Mouse (Mus musculus) heart, postnatal 0 days (tissue): ENCODE results near the gene Treh. TPM values are rescaled to one million over a fixed set of nuclear protein-coding genes. Genes with fewer than 3 reads are reported as not detected.

Experiments used
- ATAC-seq: fragments of 200-750 bp; cut with Nextera tagmentation; 2 replicates; pipeline ENCODE4 v1.8.0; 2017; ENCODE audit warnings: low read depth, moderate number of reproducible peaks, moderate library complexity; ENCODE audit not compliant: insufficient read depth
- DNase-seq: peaks from one replicate; pipeline ENCODE4 v3.0.0-alpha.2; 2016; ENCODE audit warnings: low spot score
- H3K27ac ChIP-seq: fragments of 300-500 bp; sonication (generic); 2 replicates; pipeline ENCODE4 v1.5.1; 2014; ENCODE audit warnings: low read depth, mild to moderate bottlenecking
- H3K27me3 ChIP-seq: fragments of 300-500 bp; sonication (generic); 2 replicates; pipeline ENCODE4 v1.6.1; 2014; ENCODE audit warnings: low read length, mixed read lengths; ENCODE audit not compliant: control insufficient read depth, insufficient read depth
- H3K36me3 ChIP-seq: fragments of 300-500 bp; sonication (generic); replicated peaks from 2 replicates; pipeline ENCODE4 v1.6.1; 2014; ENCODE audit warnings: low read length, mixed read lengths; ENCODE audit not compliant: control insufficient read depth, insufficient read depth
- H3K4me1 ChIP-seq: fragments of 300-500 bp; sonication (generic); 2 replicates; pipeline ENCODE4 v1.6.1; 2014; ENCODE audit warnings: antibody characterized with exemption; ENCODE audit not compliant: control insufficient read depth, insufficient read depth
- H3K4me2 ChIP-seq: fragments of 300-500 bp; sonication (generic); 2 replicates; pipeline ENCODE4 v1.6.1; 2014; ENCODE audit warnings: low read depth, mild to moderate bottlenecking, low read length, moderate library complexity
- H3K4me3 ChIP-seq: fragments of 300-500 bp; sonication (generic); 2 replicates; pipeline ENCODE4 v1.5.1; 2014; ENCODE audit warnings: low read depth, low read length
- H3K9ac ChIP-seq: fragments of 300-500 bp; sonication (generic); replicated peaks from 2 replicates; pipeline ENCODE4 v1.6.1; 2014; ENCODE audit warnings: low read depth, low read length, mixed read lengths
- H3K9me3 ChIP-seq: fragments of 300-500 bp; sonication (generic); replicated peaks from 2 replicates; pipeline ENCODE4 v1.6.1; 2016; ENCODE audit warnings: low read length; ENCODE audit not compliant: control insufficient read depth
- CTCF ChIP-seq: IDR thresholded peaks from 2 replicates; pipeline ENCODE4 v1.5.1; 2016; ENCODE audit warnings: antibody characterized with exemption, control low read depth, low read depth
- EP300 ChIP-seq: IDR thresholded peaks from 2 replicates; pipeline ENCODE4 v1.6.1; 2016; ENCODE audit warnings: antibody characterized with exemption, low read depth
- WGBS: fragments of 180-500 bp; shearing (Covaris S2); extraction: QIAGEN DNeasy Blood & Tissue Kit; methylation state at CpG from one replicate; pipeline ENCODE4 v1.1.7; 2014; 5-methylcytosine and 5-hydroxymethylcytosine counted together
- polyA plus RNA-seq: library from polyadenylated mRNA; unstranded; fragments of >200 nt; fragmentation: Nextera tagmentation; extraction: Ambion mirVana; gene quantifications from 2 replicates; pipeline ENCODE4 v1.2.1, GENCODE M21; 2015
- total RNA-seq: library from RNA; depleted of rRNA; stranded (reverse); fragments of >200 nt; gene quantifications from 2 replicates; pipeline ENCODE4 v1.2.3, GENCODE M21; 2014; ENCODE audit warnings: low replicate concordance

Gene Treh
- total and polyA plus RNA-seq, 2 experiments from 2014 or later, result not detected

GRCm38 (mm10) chr9:44699730-44700129 is 26.7 kb downstream of the Treh start:
- no peak for ATAC-seq
- H3K27me3 ChIP-seq, result no peaks in the 10 kb centered on the region
- no peak for TF ChIP-seq CTCF
- TF ChIP-seq EP300, result no peak
- H3K4me2 ChIP-seq, result no peak overlapping the region
- no peaks in the 10 kb centered on the region for H3K4me1 ChIP-seq
- no peak for DNase-seq
- H3K9ac ChIP-seq, result no peak overlapping the region
- 73% methylated on average over 5 of the region's 5 CpGs for WGBS
- no peaks in the 10 kb centered on the region for H3K9me3 ChIP-seq
- H3K4me3 ChIP-seq, result no peak overlapping the region
- H3K27ac ChIP-seq, result no peak overlapping the region
- H3K36me3 ChIP-seq, result peaks cover 99% of the 10 kb centered on the region

GRCm38 (mm10) chr9:44707749-44708428 is 34.9 kb downstream of the Treh start:
- Histone ChIP-seq H3K4me3 (peak overlapping the region; percentile 31), H3K36me3 (peaks cover 80% of the 10 kb centered on the region), H3K9ac (peak overlapping the region; percentile 41), H3K4me1 (peaks cover 5% of the 10 kb centered on the region; the same call in 1 of the 2 replicates), H3K27ac (no peak overlapping the region), H3K4me2 (peak overlapping the region; percentile 63), H3K9me3 (no peaks in the 10 kb centered on the region), H3K27me3 (no peaks in the 10 kb centered on the region)
- no peak for DNase-seq
- TF ChIP-seq CTCF (no peak), EP300 (no peak)
- WGBS, result 33% methylated on average over 28 of the region's 28 CpGs
- ATAC-seq, result no peak

- peak; percentile 83 for DNase-seq
- peak; percentile 48 for TF ChIP-seq CTCF
- no peak for TF ChIP-seq EP300
- no peaks in the 10 kb centered on the region for H3K27me3 ChIP-seq
Measured at GRCm38 (mm10) chr9:44708429-44708765, 35.4 kb downstream of the Treh start.

GRCm38 (mm10) chr9:44708925-44709324 is 35.9 kb downstream of the Treh start:
- peaks cover 79% of the 10 kb centered on the region for H3K36me3 ChIP-seq
- H3K27ac ChIP-seq, result peak overlapping the region; percentile 36; the same call in 1 of the 2 replicates
- no peaks in the 10 kb centered on the region for H3K9me3 ChIP-seq

More at GRCm38 (mm10) chr9:44708429-44708765, 35.4 kb downstream of the Treh start:
- peak overlapping the region; percentile 41 for H3K9ac ChIP-seq
- H3K4me2 ChIP-seq, result peak overlapping the region; percentile 63
- peaks cover 5% of the 10 kb centered on the region; the same call in 1 of the 2 replicates for H3K4me1 ChIP-seq
- peak overlapping the region; percentile 31 for H3K4me3 ChIP-seq
- H3K9me3 ChIP-seq, result no peaks in the 10 kb centered on the region
- peak; percentile 89 for ATAC-seq
- H3K36me3 ChIP-seq, result peaks cover 79% of the 10 kb centered on the region
- H3K27ac ChIP-seq, result peak overlapping the region; percentile 36; the same call in 1 of the 2 replicates
- WGBS, result 5% methylated on average over 24 of the region's 24 CpGs

GRCm38 (mm10) chr9:44709600-44709999 is 36.6 kb downstream of the Treh start:
- Histone ChIP-seq H3K9me3 (no peaks in the 10 kb centered on the region), H3K4me1 (peaks cover 5% of the 10 kb centered on the region; the same call in 1 of the 2 replicates), H3K4me2 (no peak overlapping the region), H3K9ac (no peak overlapping the region), H3K27ac (peak overlapping the region; percentile 32; the same call in 1 of the 2 replicates), H3K27me3 (no peaks in the 10 kb centered on the region), H3K36me3 (peaks cover 77% of the 10 kb centered on the region), H3K4me3 (no peak overlapping the region)
- WGBS, result 49% methylated on average over 2 of the region's 2 CpGs
- ATAC-seq, result no peak
- DNase-seq, result no peak
- TF ChIP-seq EP300, result no peak
- peak; percentile 61 for TF ChIP-seq CTCF

More at GRCm38 (mm10) chr9:44708925-44709324, 35.9 kb downstream of the Treh start:
- Histone ChIP-seq H3K4me3 (peak overlapping the region; percentile 31), H3K4me1 (peaks cover 5% of the 10 kb centered on the region; the same call in 1 of the 2 replicates), H3K4me2 (peak overlapping the region; percentile 63), H3K27me3 (no peaks in the 10 kb centered on the region), H3K9ac (no peak overlapping the region; the same call in 1 of the 2 replicates)
- DNase-seq (no peak), ATAC-seq (peak; percentile 25; the same call in 1 of the 2 replicates)
- TF ChIP-seq EP300, result no peak
- no peak for TF ChIP-seq CTCF
- 21% methylated on average over 6 of the region's 6 CpGs for WGBS
